ENCODE assay signal across 15 mouse cellular contexts in genomic region chr14:118673501-118673900, GRCm38 (mm10). TPM values are rescaled to one million over a fixed set of nuclear protein-coding genes. Genes with fewer than 3 reads are reported as not detected.
A peak's percentile ranks its signal among the peaks of the same experiment; 100 is the strongest.
DNase-seq lines count a peak whose midpoint lies in the region; ATAC-seq and TF ChIP-seq lines count a peak whose summit lies in the region.
"Had no signal": no experiment of that assay in that cellular context is flagged by ENCODE, and none has a peak within 500 bp of the region (broad histone marks: within the 10 kb centered on the region; RNA-seq: fewer than 3 reads in every experiment).

No protein-coding gene starts in this region.

- H3K4me2 ChIP-seq in stomach, embryonic 14.5 days (replicated peaks; ENCODE audit: low read depth, low read length) = no peak overlapping the region
- H3K4me2 ChIP-seq in stomach, postnatal 0 days (replicated peaks; ENCODE audit: low read depth) = no peak overlapping the region
- H3K4me2 ChIP-seq in hindbrain, embryonic 13.5 days = no peak overlapping the region
- no peak overlapping the region for H3K4me2 ChIP-seq in forebrain, embryonic 14.5 days (ENCODE audit: low read length)
- H3K4me2 ChIP-seq: limb, embryonic 15.5 days had no signal

- no peaks in the 10 kb centered on the region for H3K27me3 ChIP-seq in stomach, embryonic 14.5 days (ENCODE audit: control insufficient read depth, insufficient read depth, low read length)
- H3K27me3 ChIP-seq in stomach, postnatal 0 days (ENCODE audit: control insufficient read depth, insufficient read depth, low read length) = no peaks in the 10 kb centered on the region
- H3K27me3 ChIP-seq in hindbrain, embryonic 13.5 days = no peaks in the 10 kb centered on the region
- H3K27me3 ChIP-seq in forebrain, embryonic 14.5 days (replicated peaks; ENCODE audit: control insufficient read depth, insufficient read depth, low read length) = no peaks in the 10 kb centered on the region
- H3K27me3 ChIP-seq: limb, embryonic 15.5 days had no signal

- H3K27ac ChIP-seq in stomach, embryonic 14.5 days (ENCODE audit: low read length) = no peak overlapping the region
- H3K27ac ChIP-seq in stomach, postnatal 0 days (replicated peaks) = no peak overlapping the region
- no peak overlapping the region for H3K27ac ChIP-seq in hindbrain, embryonic 13.5 days
- no peak overlapping the region for H3K27ac ChIP-seq in forebrain, embryonic 14.5 days (ENCODE audit: low read depth, low read length)
- H3K27ac ChIP-seq: layer of hippocampus, adult 2 months; limb, embryonic 15.5 days had no signal

- H3K9ac ChIP-seq in stomach, embryonic 14.5 days (replicated peaks; ENCODE audit: low read depth, low read length) = no peak overlapping the region
- no peak overlapping the region for H3K9ac ChIP-seq in stomach, postnatal 0 days (ENCODE audit: low read length)
- no peak overlapping the region for H3K9ac ChIP-seq in hindbrain, embryonic 13.5 days
- H3K9ac ChIP-seq in forebrain, embryonic 14.5 days (ENCODE audit: low read length) = no peak overlapping the region
- H3K9ac ChIP-seq: limb, embryonic 15.5 days had no signal

- 65% methylated on average over 6 of the region's 6 CpGs for WGBS in stomach, embryonic 14.5 days
- 77% methylated on average over 6 of the region's 6 CpGs for WGBS in stomach, postnatal 0 days
- 73% methylated on average over 6 of the region's 6 CpGs for WGBS in hindbrain, embryonic 13.5 days
- 74% methylated on average over 6 of the region's 6 CpGs for WGBS in forebrain, embryonic 14.5 days

- peak; percentile 35; the same call in 1 of the 2 replicates for ATAC-seq in stomach, embryonic 14.5 days (ENCODE audit: insufficient number of reproducible peaks, insufficient read depth, low FRiP score, low read depth)
- ATAC-seq in stomach, postnatal 0 days (ENCODE audit: low FRiP score, low TSS enrichment) = no peak
- 0 out of 2 replicates have a peak, but pooled peaks have one; percentile 10 for ATAC-seq in granulocyte monocyte progenitor cell, adult 5-6 weeks (replicated peaks; ENCODE audit: poor library complexity, severe bottlenecking)
- no peak for ATAC-seq in hindbrain, embryonic 13.5 days (ENCODE audit: low FRiP score)
- ATAC-seq in forebrain, embryonic 14.5 days = no peak
- ATAC-seq: intestine, embryonic 16.5 days had no signal

- TF ChIP-seq CTCF in stomach, postnatal 0 days (IDR thresholded peaks at IDR 0.05; ENCODE audit: low read depth) = no peak

- H3K9me3 ChIP-seq in stomach, embryonic 14.5 days (ENCODE audit: control insufficient read depth, low read depth, low read length) = no peaks in the 10 kb centered on the region
- H3K9me3 ChIP-seq in stomach, postnatal 0 days (ENCODE audit: control insufficient read depth, low read length) = no peaks in the 10 kb centered on the region
- H3K9me3 ChIP-seq in hindbrain, embryonic 13.5 days = no peaks in the 10 kb centered on the region
- no peaks in the 10 kb centered on the region for H3K9me3 ChIP-seq in forebrain, embryonic 14.5 days (replicated peaks; ENCODE audit: control insufficient read depth, low read length)
- H3K9me3 ChIP-seq: limb, embryonic 15.5 days had no signal

- TF ChIP-seq EP300 in stomach, postnatal 0 days (optimal IDR thresholded peaks at IDR 0.05) = no peak

- H3K4me1 ChIP-seq in stomach, embryonic 14.5 days (ENCODE audit: control insufficient read depth, insufficient read depth, low read length) = 0 out of 2 replicates have a peak, but pooled peaks cover 2% of the 10 kb centered on the region
- H3K4me1 ChIP-seq in stomach, postnatal 0 days (replicated peaks; ENCODE audit: control insufficient read depth, insufficient read depth) = 0 out of 2 replicates have a peak, but pooled peaks cover 3% of the 10 kb centered on the region
- 0 out of 2 replicates have a peak, but pooled peaks cover 10% of the 10 kb centered on the region for H3K4me1 ChIP-seq in hindbrain, embryonic 13.5 days (replicated peaks)
- H3K4me1 ChIP-seq in forebrain, embryonic 14.5 days (ENCODE audit: control insufficient read depth, insufficient read depth, low read length) = no peaks in the 10 kb centered on the region

- H3K4me3 ChIP-seq in stomach, embryonic 14.5 days (ENCODE audit: low read depth, low read length) = no peak overlapping the region
- H3K4me3 ChIP-seq in stomach, postnatal 0 days (ENCODE audit: low read depth, low read length) = no peak overlapping the region
- H3K4me3 ChIP-seq in hindbrain, embryonic 13.5 days = no peak overlapping the region
- no peak overlapping the region for H3K4me3 ChIP-seq in forebrain, embryonic 14.5 days (ENCODE audit: low read depth, low read length)
- H3K4me3 ChIP-seq: layer of hippocampus, adult 2 months; limb, embryonic 15.5 days had no signal

- no peaks in the 10 kb centered on the region for H3K36me3 ChIP-seq in stomach, embryonic 14.5 days (ENCODE audit: control insufficient read depth, insufficient read depth, low read length)
- no peaks in the 10 kb centered on the region for H3K36me3 ChIP-seq in stomach, postnatal 0 days (ENCODE audit: control insufficient read depth, insufficient read depth, low read length)
- no peaks in the 10 kb centered on the region for H3K36me3 ChIP-seq in hindbrain, embryonic 13.5 days
- no peaks in the 10 kb centered on the region for H3K36me3 ChIP-seq in forebrain, embryonic 14.5 days (ENCODE audit: control insufficient read depth, insufficient read depth, low read length)
- H3K36me3 ChIP-seq: limb, embryonic 15.5 days had no signal

- no peak for DNase-seq in stomach, postnatal 0 days (ENCODE audit: low spot score)
- DNase-seq in naive thymus-derived CD4-positive, alpha-beta T cell, adult 2 months (ENCODE audit: low read depth) = peak; percentile 61
- no peak for DNase-seq in forebrain, embryonic 14.5 days (ENCODE audit: low spot score)
- no peak for DNase-seq in frontal cortex, postnatal 10 days (ENCODE audit: low spot score in 2 of 2)
- no peak for DNase-seq in kidney, adult 9 months
- DNase-seq: cerebellum, postnatal 25 days; heart, adult 11 months; heart, postnatal 10 days; lung, postnatal 36 days had no signal

RNA-seq across cellular contexts. Expression of gene Abcc4, which starts 32.5 kb away (rescaled TPM):
- polyA plus RNA-seq in stomach, embryonic 14.5 days (2014; fragmentation: Nextera tagmentation; extraction: Ambion mirVana) = 5.0 and 5.6 TPM in 2 replicates
- polyA plus RNA-seq in stomach, postnatal 0 days (2015; fragmentation: Nextera tagmentation; extraction: Ambion mirVana) = 1.9 and 2.6 TPM in 2 replicates
- total RNA-seq in granulocyte monocyte progenitor cell, adult 5-6 weeks (2014; fragmentation: Nextera tagmentation) = 42.4 and 42.7 TPM in 2 replicates
- 34.0 and 38.8 TPM in 2 replicates for total RNA-seq in granulocyte monocyte progenitor cell, adult 5-6 weeks (2017)
- polyA plus RNA-seq in hindbrain, embryonic 13.5 days (2015; fragmentation: Nextera tagmentation; extraction: Ambion mirVana) = 1.9 and 2.0 TPM in 2 replicates
- polyA plus RNA-seq in forebrain, embryonic 14.5 days (2014; fragmentation: Nextera tagmentation; extraction: Ambion mirVana) = 1.0 and 1.3 TPM in 2 replicates

Comparison
In these comparisons a context has a peak if more than half of its experiments do, and no peak if none do; other contexts are left out.
1. ATAC-seq: peak in stomach, embryonic 14.5 days (single experiment) and granulocyte monocyte progenitor cell, adult 5-6 weeks (single experiment); none in stomach, postnatal 0 days (single experiment), hindbrain, embryonic 13.5 days (single experiment) and forebrain, embryonic 14.5 days (single experiment).